Mouse (Mus musculus): ENCODE measurements around the gene Zfp385b.
A peak's percentile ranks its signal among the peaks of the same experiment; 100 is the strongest.

The Zfp385b gene

DNA sequence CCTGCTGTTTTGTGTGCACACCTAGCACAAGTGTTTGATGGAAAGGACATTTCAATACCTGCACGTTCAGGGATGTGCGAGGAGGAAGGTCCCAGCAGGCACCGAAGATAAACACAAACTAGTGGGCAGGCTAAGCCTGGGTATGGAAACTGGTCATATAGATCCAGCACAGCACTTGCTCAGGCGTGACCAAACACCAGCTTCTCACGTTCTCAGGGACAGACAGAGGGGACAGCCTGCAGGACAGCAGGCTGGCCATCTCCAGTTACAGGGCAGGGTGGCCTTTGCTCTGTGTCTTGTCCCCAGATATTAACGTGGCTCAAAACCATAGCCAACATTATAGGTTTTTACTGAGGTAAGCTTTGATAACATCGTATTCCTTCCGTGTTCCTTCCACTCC, 128.3 kb downstream of the Zfp385b start:
- no peak for DNase-seq

DNA sequence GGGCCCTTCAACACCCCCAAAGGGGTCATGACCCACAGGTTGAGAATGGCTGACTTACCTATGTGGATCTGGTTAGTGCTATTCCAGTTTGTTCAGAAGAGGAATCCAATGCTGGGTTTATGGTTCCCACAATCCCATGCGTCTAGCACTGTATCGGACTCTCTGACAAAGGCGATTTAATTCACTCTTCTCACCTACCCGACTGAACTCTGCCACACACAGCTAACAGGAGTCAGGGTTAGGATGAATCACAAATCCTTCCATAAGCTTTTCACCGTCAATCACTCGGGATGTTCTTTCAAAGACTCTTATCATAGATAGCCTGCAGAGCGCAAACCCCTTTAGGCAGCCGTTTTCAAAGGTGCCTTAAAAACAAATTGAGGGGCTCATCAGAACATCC, 129.1 kb downstream of the Zfp385b start:
- DNase-seq = no peak

DNA sequence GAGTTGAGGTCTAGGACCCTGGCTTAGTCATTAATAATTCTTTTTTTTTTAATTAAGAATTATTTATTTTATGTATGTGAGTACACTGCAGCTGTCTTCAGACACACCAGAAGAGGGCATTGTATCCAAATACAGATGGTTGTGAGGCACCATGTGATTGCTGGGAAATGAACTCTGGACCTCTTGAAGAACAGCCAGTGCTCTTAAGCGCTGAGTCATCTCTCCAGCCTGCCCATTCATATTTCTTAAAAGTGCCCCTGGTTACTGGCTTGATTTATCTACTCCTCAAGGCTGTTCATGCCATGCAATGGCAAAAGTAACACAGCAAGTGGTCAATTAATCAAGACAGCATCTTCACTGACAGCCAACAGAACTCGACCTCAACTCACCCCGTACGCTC, 130.8 kb downstream of the Zfp385b start:
- DNase-seq = no peak

DNA sequence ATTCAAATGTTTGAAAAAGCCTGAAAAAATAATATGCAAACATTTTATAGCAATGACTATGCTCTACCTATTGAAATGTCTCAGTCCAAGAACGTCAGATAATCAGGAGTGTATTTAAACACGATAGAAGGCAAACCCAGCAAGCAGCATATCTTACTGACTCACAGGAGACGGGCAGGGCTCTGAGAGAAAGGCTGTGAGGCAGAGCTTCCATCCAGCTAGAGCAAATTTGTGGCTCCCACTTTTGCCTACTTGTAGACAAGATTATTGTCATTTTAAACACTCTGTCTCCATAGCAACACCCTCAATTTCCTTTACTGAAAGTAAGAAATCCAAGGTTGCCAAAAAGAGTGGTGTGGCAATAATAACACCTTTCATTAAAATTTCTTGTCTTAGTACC, 135.4 kb downstream of the Zfp385b start:
- DNase-seq = no peak

DNA sequence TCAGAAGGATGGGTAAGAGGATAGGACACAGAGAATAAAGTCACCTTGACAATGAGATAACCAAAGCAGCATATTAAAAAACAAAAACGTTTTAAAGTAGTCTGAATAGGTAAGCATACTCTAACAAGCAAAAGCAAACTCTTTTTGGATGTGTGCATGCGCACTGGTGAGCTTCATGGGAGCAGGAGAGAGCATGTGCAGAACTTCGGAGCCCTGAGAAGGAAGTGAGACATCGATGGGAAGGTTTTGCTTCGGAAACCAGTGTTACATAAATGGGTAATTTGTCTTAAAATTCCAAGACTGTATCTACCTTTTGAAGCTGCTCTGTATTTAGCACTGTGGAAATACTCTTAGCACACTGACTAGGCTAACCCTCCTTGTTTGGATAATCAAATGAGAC, 137.2 kb downstream of the Zfp385b start:
- no peak for DNase-seq

DNA sequence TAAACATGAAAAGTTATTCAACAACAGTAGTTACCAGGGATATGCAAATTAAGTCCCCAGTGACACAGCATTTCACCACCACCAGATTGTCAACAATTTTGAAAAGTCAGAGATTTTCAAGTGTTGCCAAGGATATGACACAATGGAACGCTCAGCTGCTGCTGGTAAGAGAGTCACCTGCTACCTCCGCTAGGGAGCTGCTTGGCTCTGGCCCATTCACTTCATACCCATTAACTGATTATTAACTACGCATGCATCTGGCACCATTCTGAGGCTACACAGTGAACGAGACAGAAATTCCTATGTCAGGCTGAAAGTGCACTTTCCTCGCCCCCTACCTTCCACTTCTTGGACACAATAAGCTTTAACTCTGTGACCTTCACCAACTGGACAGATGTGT, 137.7 kb downstream of the Zfp385b start:
- DNase-seq = peak; percentile 69

DNA sequence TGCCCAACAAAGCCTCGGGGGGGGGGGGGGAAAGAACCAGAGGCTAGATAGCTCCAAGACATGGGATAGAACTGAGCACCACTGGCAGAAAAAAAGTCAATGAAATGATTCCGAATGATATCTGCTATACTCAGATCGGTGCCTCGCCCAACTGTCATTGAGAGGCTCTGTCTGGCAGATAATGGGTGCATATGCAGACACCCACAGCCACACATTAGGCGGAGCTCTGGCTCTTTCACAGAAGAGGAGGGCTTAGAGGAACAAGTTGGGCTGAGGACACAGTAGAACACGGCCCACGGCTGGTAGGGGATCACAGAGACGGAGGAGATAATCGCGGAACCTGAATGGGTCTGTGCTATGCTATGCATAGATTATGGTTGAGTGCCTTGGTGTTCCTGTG, 145.7 kb downstream of the Zfp385b start:
- no peak for DNase-seq

DNA sequence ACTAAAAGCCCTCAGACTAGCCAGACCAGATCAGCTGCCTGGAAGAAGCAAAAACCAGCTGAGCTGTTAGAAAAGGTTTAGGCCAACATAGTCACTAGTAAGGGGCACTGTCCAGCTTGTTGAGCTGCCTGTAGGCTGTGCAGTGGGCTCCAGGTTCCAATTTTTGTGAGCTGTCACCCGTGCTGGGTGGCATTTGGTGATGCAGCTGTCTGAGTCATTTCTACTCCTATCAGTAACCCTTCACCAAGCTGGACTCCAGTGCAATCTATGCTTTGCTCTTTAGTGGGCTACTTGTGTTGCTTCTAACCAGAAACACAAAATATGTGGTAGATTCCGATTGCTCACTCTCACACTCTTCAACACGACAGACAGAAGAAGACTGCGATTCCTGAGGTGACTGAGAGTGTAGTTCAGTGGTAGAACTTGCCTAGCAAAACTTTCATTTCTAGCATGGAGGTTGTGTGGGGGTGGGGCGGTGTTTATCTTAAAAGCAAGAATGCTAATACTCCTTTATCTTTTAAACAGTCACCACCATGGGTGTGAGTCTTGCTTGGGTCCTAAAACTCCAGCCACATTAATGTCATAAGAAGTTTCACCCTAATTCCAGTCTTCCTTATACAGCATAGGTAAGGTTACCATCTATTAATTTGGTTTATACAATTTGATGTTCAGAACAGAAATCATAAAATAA, 147.1 kb downstream of the Zfp385b start:
- no peak for DNase-seq

DNA sequence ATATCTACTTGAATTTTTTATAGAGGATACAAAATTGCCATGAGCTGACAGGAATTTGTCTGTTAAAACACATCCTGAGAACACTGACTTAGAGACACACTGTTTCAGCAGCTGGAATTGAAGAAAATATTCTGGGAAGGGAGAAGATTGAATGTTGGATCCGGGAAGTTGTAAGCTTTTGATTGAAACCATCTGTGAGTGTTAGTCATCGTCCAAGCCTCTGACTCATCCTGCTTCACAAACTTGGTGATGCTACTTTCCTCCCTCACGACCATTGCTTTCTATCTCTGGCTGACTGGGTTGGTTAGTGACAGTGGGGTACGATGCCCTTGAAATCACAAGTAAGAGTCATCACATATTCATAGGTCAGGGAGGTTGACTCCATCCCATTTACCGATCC, 157.3 kb downstream of the Zfp385b start:
- DNase-seq = no peak

DNA sequence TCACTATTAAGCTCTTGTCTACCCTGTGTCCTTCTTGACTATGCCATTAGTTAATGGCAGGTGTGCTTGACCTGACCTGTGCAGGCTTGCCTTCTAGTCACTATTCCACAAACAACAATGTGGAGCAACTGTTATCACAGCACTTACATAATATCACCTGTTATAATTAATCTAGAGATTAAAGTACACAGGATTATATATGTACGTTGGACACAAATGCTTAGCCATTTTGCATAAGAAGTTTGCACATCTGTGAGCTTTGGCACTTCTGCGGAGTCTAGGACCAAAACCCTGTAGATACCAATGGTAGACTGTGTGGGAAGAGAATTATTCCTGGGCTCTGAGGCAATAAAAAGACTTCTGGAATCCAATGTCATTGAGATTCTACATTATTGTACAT, 165.8 kb downstream of the Zfp385b start:
- DNase-seq = no peak

DNA sequence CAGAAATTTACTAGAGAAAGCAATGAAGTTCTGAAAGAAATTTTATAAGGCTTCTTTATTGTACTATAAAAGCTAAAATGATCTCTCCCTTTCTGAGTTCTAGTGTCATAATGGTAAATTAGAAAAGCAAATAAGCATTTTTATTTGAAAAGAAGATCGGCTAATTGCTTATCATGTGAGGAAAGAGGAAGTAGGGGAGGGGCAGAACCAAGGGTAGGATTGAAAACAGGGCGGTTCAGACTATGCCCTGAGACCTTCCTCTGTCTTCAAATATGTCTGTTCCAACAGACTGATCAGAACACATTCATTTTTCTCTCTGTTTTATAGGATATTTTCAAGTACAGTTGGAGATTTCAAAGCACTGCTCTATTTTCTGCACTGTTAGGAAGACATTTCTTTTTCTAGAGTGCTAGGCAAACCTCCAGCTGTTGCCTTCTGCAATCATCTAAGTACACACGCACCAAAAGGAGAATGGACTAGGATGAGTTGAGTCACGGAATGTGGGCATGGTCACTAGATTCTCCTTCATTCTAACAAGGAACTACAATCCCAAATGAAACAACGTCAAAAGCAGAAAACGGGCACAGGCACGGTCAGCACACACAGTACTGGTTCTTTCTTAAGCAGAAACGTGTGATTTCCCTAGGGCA, 177.8 kb downstream of the Zfp385b start:
- DNase-seq = no peak

DNA sequence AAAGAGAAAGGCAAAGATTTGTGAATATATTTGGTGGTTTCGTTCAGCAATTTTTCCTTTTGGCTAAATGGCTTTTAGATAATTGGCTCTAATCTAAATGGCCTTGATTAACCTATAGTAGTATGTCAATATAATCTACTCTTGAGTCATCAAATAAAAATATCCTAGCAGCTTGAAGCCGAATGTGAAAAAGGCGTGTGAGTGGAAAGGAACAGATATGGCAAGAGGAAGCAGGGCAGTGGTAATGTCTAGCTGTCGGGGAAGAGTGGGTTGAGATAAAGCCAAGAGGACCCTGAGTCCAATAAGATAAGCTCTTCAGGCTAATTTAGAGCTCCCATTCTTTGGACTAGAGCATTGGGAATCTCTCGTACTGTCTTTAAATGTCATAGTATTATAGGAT, 179.4 kb downstream of the Zfp385b start:
- no peak for DNase-seq

DNA sequence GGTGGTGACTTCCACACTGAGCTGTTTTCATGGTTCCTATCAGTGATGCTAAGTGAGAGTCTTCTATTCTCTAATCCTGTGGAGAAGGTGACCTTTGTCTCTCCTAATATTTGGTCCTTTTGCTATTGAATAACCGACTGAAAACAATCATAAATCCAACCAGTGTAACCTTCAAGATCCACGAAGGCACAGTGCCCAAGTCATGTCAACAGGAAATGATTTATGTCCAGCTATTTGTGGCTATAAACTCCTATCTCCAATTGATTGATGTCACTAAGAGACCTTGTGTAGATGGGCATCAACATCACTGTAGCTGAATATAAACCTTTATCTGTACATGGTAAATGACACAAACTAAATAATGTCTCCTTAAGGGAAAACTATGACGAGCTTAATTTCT, 187.8 kb downstream of the Zfp385b start:
- no peak for DNase-seq

DNA sequence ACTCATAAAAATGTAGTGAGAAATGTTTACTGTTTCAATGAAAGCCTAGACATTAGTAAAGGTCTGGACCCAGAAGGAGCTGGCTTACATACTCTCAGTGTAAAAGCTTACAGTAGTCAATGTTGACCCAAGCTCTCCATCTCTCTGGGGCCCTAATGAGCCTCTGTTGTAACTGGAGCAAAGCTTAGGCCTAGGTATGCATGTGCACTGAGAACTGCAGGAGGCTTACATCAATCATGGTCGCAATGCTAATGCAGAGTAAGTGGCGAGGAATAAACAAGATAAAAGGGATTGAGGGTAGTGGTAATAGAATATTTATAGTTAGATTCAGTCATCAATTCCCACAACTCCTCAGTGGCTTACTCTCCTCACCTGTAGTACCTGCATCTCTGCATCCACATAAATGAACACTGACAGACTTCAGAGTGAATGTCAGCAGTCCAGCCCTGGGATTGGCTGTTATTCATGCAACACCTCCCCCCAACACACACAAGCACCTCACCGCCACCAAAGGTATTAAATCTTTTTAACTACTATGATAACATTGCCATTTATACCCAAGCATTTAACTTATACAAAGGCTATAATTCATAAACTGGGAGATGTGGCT, 191.7 kb downstream of the Zfp385b start:
- no peak for DNase-seq

DNA sequence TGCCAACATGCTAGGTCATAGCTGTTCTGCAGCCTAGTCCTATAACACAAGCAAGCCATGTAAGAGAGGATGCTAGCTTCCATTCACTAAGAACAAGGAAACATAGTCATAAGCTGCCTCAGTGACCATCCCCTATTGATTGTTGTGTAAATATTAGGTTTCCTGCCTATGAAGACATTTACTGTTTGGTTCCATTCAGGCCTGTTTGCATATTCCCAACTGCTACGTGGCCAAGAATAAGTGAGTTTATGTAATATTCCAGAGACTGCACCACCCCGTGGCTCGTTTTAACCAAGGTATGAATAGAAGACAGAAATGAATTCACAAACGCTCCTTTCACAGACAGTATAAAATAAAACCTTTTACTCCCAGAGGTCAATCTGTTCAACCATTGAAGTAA, 200.8 kb downstream of the Zfp385b start:
- no peak for DNase-seq

DNA sequence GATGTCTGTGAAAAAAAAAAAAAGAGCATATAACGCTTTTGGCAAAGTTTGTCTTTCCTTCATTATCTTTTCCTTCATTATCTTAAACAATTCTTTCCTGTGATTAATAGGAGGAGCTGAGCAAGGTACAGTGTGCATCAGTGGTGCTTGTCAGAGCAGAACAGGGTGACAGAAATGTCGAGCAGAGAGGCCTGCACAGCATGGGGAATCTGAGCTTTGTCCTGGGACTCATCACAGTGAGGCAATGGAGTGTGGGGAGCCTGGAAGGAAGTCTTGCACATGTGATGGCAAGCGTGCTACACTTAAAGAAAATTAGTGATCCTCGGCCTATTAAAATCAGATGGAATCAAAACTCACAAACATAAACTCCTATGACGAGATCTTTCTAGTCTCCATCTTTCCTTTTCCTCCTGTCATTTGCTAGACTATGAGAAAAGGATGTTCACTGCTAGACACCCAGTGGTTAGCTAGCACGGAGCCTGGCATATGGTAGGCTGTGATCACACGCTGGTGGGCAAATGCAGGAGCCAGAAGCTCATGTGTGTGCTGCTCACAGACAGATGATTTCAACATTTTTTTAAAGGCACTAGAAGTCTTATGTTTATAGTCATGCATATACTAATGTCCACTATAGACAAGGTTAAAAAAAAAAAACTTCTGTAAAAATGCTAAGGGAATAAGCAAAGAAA, 209.0 kb downstream of the Zfp385b start:
- no peak for DNase-seq

DNA sequence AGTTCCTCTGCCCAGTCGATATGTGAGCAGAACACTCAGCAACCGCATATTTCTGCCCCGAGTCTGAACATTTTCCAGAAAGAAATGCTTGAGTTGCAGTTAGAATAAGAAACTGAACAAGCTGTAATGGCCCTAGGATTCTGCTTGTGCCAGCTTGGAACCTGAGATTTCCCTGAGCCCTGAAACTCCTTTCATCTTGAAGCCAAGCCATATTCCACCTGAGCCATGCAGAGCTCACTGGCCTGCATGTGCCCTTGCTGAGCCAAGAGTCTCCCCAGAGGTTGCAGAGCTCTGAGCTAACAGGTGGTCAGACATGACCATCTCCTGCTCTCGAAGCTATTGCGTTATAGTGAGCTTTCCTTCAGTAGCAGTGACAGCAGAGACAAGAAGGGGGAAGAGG, 210.0 kb downstream of the Zfp385b start:
- no peak for DNase-seq

DNA sequence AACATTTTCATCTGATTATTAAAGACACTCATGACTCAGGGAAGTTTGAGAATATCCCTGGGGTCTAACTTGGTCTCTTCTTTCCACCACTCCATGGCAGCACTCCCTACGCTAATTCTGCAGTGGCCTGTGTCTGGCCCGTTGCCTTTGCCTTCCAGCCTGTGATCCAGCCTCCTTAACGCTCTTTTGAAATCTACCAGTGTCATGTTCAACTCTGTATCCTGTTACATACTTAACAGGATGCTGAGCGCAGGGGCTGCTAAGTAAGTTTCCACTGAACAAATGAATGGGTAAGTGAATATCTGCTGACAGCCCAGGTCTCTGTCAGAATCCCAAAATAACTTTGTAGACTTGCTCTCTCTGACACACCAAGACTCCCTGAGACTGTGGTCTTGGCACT, 210.8 kb downstream of the Zfp385b start:
- DNase-seq = no peak

DNA sequence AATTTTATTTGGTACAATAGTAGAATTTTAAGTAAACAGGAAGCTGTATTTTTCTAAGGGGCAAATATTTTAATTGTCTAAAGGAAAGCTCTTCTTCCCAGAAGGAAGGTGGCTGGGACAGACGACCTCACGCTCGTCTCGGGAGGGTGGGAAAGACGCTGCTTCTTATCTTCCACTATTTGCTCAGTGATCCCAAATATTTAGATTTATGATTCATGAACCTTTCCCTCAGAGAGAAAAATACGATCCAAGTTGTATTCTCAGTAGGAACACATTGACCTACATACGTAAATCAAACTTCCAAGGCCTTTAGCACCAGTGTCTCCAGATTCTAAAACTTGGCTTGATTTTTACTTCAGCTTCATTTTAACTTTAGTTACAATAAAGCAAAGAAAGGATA, 226.0 kb downstream of the Zfp385b start:
- no peak for DNase-seq

DNA sequence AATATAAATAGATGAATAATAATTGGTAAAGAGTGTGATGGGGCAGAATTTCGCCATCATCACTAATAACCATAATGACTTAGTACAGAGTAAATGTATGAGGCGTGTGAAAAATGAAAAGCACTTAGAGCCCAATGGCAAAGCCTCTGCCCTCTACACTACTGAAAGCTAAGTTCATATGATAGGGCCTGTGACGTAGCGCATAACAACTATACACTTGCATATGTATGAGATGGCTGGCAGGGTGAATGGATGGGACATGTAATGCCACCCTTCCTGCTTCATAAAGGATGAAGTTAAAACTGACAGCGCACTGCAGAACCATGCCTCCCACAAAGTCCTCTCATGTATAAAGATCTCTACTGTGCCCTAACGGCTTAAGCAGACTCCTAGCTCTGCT, 226.9 kb downstream of the Zfp385b start:
- no peak for DNase-seq

DNA sequence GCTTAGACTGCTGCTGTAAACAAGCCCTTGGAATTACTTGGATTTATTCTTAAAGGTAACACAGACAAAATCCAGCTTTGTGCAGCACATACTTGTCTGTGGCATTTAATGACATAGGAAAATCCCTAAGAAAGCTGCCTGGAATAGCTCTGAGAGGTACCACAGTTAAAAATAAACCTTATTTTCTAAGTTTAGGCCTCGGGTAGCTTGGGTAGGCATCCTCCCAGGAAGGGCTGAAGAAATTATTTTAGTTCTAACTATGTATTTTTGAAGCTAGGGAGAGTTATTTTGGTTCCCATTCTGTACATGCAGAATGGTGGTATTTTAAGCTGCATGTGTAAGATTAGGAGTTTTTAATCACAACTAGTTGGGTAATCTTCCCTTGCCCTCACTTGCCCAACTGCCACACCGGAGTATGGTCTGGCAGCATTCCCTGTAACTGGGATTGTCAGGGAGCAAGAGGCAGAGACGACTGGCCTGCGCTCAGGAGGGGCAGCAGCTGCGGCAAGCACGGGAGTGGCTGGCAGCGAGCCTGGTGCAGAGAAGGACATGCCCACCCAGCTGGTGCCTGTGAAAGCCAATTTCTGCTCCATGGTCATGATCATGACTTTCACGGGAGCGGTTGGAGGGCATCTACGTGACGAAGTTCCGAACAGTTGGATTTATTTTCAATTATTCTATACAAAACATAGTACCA, 230.1 kb downstream of the Zfp385b start:
- DNase-seq = peak; percentile 88

DNA sequence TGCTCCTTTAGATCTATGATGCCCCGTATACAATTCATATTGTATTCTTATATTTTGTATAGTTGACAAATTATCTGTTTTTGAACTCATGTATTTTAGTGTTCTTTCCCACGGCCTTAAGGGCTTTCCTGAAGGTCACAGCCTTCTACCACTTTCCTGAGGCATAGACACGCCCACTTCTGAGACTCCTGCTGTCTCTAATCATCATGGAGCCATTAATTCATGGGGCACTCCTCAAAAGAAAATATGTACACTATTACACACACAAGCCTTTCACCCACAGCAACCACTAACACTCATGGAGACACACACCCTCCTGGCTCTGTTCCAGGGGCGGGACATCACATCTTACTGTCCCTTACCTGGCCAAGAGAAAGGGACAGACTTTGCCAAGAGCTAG, 232.1 kb downstream of the Zfp385b start:
- DNase-seq = no peak

DNA sequence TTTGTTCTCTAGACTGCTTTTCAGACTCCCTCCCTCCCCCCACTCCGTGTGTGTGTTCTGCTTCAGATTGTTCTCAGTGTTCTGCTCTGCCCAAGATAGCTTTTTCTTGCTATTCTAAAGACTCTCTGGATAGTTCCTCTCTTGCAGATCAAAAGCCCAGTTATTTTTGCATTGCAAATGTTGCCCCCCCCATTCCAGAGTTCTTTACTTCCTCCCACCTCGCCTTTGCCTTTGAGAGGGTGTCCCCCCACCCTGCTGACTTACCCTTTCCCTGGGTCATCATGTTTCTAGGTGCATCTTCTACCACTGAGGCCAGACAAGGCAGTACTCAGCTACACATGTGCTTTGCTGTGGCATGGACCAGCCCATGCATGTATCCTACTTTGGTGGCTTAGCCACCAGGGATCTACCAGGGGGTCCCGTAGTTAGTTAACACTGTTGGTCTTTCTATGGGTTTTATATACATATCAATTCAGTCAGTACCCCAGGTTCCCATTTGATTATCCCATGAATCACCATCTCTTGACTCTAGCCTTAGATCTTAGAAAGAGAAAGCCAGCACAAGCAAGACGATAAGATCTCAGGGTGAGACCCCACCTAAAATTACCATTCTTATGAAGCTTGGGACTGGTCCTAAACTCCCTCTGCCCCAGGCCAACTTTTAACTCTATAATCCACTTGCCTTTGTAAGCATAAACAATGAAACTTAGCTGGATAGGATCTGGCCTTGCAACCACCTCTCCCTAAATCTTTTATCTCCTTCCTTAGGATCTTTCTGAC, 232.7 kb downstream of the Zfp385b start:
- DNase-seq = no peak

Measured in cerebellum, adult 9-10 months (tissue).